Mouse (Mus musculus) stomach, embryonic 15.5 days (tissue): ENCODE measurements at regions not wholly inside any gene's neighbourhood (a gene's known extent, or its start where the extent isn't known, plus 50 kb on each side); places are given as distances from the start of the nearest gene placed in this dataset.

Source experiments
- ATAC-seq: fragments of 200-750 bp; cut with Nextera tagmentation; 2 replicates; pipeline ENCODE4 v1.8.0; 2017; ENCODE audit warnings: low read depth, moderate number of reproducible peaks, moderate TSS enrichment; ENCODE audit not compliant: insufficient read depth, low FRiP score
- H3K27ac ChIP-seq: fragments of 300-500 bp; sonication (generic); 2 replicates; pipeline ENCODE4 v1.5.1; 2015; ENCODE audit warnings: mild to moderate bottlenecking, inconsistent platforms
- H3K27me3 ChIP-seq: fragments of 300-500 bp; sonication (generic); replicated peaks from 2 replicates; pipeline ENCODE4 v1.6.1; 2015; ENCODE audit warnings: inconsistent platforms
- H3K36me3 ChIP-seq: fragments of 300-500 bp; sonication (generic); 2 replicates; pipeline ENCODE4 v1.6.1; 2015; ENCODE audit warnings: inconsistent platforms
- H3K4me1 ChIP-seq: fragments of 300-500 bp; sonication (generic); 2 replicates; pipeline ENCODE4 v1.6.1; 2015; ENCODE audit warnings: inconsistent platforms
- H3K4me2 ChIP-seq: fragments of 300-500 bp; sonication (generic); 2 replicates; pipeline ENCODE4 v1.6.1; 2015; ENCODE audit warnings: mild to moderate bottlenecking, inconsistent platforms
- H3K4me3 ChIP-seq: fragments of 300-500 bp; sonication (generic); replicated peaks from 2 replicates; pipeline ENCODE4 v1.5.1; 2015; ENCODE audit warnings: inconsistent platforms
- H3K9ac ChIP-seq: fragments of 300-500 bp; sonication (generic); 2 replicates; pipeline ENCODE4 v1.6.1; 2015; ENCODE audit warnings: inconsistent platforms
- H3K9me3 ChIP-seq: fragments of 300-500 bp; sonication (generic); 2 replicates; pipeline ENCODE4 v1.6.1; 2016; ENCODE audit warnings: inconsistent platforms
- WGBS: fragments of 180-500 bp; shearing (Covaris S2); methylation state at CpG from one replicate; pipeline ENCODE4 v1.1.7; 2015; 5-methylcytosine and 5-hydroxymethylcytosine counted together

- no peak for ATAC-seq
- Histone ChIP-seq H3K36me3 (no peaks in the 10 kb centered on the region), H3K27ac (no peak overlapping the region), H3K4me2 (no peak overlapping the region), H3K9me3 (no peaks in the 10 kb centered on the region), H3K4me3 (no peak overlapping the region), H3K27me3 (no peaks in the 10 kb centered on the region), H3K9ac (no peak overlapping the region), H3K4me1 (peaks cover 21% of the 10 kb centered on the region)
- 31% methylated on average over 2 of the region's 2 CpGs for WGBS
These were observed 113.1 kb upstream of the Mgme1 start for GRCm38 (mm10) chr2:144157343-144157742.

- Histone ChIP-seq H3K36me3 (no peaks in the 10 kb centered on the region), H3K27ac (no peak overlapping the region), H3K4me2 (no peak overlapping the region), H3K9ac (no peak overlapping the region), H3K9me3 (no peaks in the 10 kb centered on the region), H3K4me1 (peaks cover 21% of the 10 kb centered on the region), H3K4me3 (no peak overlapping the region), H3K27me3 (no peaks in the 10 kb centered on the region)
- no peak for ATAC-seq
- 53% methylated on average over 8 of the region's 8 CpGs for WGBS
These were observed 112.2 kb upstream of the Mgme1 start for GRCm38 (mm10) chr2:144158256-144158655.

- H3K9ac ChIP-seq, result no peak overlapping the region
- H3K4me2 ChIP-seq, result peak overlapping the region; percentile 31
- no peak overlapping the region for H3K4me3 ChIP-seq
- peak; percentile 57 for ATAC-seq
- H3K36me3 ChIP-seq, result no peaks in the 10 kb centered on the region
- no peaks in the 10 kb centered on the region for H3K9me3 ChIP-seq
- H3K27ac ChIP-seq, result peak overlapping the region; percentile 86
- H3K27me3 ChIP-seq, result no peaks in the 10 kb centered on the region
- 16% methylated on average over 9 of the region's 9 CpGs for WGBS
- H3K4me1 ChIP-seq, result peaks cover 28% of the 10 kb centered on the region
These were observed 110.6 kb upstream of the Mgme1 start for GRCm38 (mm10) chr2:144159854-144160331.

DNA sequence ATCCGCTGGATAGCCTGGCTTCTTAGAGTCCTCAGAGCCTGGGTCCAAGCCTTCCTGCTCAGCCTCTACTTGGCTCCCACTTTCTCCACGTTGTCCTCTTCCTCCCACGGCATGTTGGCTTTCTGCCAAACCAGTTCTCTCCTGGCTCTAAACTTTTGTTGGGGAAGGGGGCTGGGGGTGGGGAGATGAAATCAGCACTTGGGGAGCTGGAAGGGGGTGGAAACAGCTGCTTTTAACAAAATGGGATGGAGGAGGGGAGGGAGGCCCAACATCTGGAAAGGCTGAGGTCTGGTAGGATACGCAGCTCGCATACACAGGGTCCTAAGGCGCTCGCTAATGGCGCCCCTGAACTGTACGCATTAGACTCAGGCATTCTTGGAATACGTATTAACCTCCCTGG, 110.0 kb upstream of the Mgme1 start:
- Histone ChIP-seq H3K4me3 (no peak overlapping the region), H3K27ac (peak overlapping the region; percentile 86), H3K9me3 (no peaks in the 10 kb centered on the region), H3K27me3 (no peaks in the 10 kb centered on the region), H3K36me3 (no peaks in the 10 kb centered on the region), H3K4me2 (peak overlapping the region; percentile 31), H3K4me1 (peaks cover 28% of the 10 kb centered on the region), H3K9ac (no peak overlapping the region)
- WGBS, result 37% methylated on average over 10 of the region's 10 CpGs
- ATAC-seq, result peak; percentile 17; the same call in 1 of the 2 replicates

DNA sequence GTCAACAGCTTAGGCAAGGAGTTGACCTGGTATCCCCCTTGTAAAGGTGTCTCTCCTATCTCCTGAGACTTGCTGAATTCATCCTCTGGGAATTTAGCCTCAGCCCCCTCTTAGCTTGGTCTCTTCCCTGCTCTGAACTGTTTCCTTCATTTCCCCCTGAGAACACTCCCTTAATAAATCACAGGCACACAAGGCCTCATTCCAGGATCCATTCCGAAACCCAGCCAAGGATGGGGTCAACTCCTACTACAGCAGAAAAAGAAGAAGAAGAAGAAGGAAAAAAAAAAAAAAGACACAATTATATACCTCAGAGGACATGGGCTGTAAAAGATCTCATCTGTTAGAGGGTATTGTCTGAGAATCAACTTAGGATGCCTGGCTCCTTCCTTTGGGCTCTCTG, 108.6 kb upstream of the Mgme1 start:
- H3K27me3 ChIP-seq, result no peaks in the 10 kb centered on the region
- H3K36me3 ChIP-seq, result no peaks in the 10 kb centered on the region
- peak overlapping the region; percentile 13; the same call in 1 of the 2 replicates for H3K27ac ChIP-seq
- H3K4me3 ChIP-seq, result no peak overlapping the region
- H3K9me3 ChIP-seq, result no peaks in the 10 kb centered on the region
- H3K4me1 ChIP-seq, result peaks cover 34% of the 10 kb centered on the region
- ATAC-seq, result no peak
- WGBS, result 45% methylated on average over 1 of the region's 1 CpGs
- no peak overlapping the region for H3K9ac ChIP-seq
- H3K4me2 ChIP-seq, result no peak overlapping the region

- no peak for ATAC-seq
- 11% methylated on average over 8 of the region's 8 CpGs for WGBS
- Histone ChIP-seq H3K4me1 (peaks cover 34% of the 10 kb centered on the region), H3K27ac (peak overlapping the region; percentile 99), H3K9me3 (no peaks in the 10 kb centered on the region), H3K4me3 (peak overlapping the region; percentile 78), H3K9ac (no peak overlapping the region), H3K4me2 (peak overlapping the region; percentile 67), H3K27me3 (no peaks in the 10 kb centered on the region), H3K36me3 (no peaks in the 10 kb centered on the region)
These were observed 106.4 kb upstream of the Mgme1 start for GRCm38 (mm10) chr2:144164102-144164501.

- Histone ChIP-seq H3K27me3 (no peaks in the 10 kb centered on the region), H3K9ac (peak overlapping the region; percentile 77), H3K9me3 (no peaks in the 10 kb centered on the region), H3K4me3 (peak overlapping the region; percentile 78), H3K36me3 (no peaks in the 10 kb centered on the region), H3K27ac (peak overlapping the region; percentile 99), H3K4me2 (peak overlapping the region; percentile 67), H3K4me1 (peaks cover 28% of the 10 kb centered on the region)
- peak; percentile 78 for ATAC-seq
- WGBS, result under 1% methylated on average over 37 of the region's 37 CpGs
These were observed 105.3 kb upstream of the Mgme1 start for GRCm38 (mm10) chr2:144164986-144165821.

DNA sequence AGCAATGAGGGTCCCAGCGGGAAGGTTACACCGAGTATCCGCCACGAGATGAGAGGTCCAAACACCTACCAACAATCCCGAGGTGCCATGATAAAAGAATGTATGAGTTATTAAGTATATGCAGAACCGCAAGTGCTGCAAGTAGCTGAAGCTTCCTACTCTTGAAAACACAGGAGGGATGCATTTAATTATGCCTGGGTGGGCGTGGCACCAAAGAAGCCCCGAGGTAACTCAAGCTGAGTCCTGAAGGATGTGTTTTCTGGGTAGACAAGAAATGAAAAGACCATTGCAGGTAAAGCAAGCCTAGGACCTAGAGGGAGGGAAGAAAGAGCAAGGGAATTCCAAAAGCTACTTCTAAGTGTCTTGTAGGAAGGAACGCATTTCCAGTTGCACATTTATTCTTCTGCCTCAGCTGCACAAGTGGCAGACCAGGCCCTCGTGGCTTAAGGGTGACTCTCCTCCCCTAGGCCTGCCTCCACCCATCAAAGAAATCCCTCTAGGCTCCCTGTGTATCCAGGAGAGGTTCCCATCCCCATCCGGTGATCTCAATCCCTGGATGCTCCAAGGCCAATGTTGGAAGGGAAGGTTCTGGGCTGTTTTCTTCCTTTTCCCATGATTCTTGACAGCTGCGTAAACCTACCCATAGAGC, 104.2 kb upstream of the Mgme1 start:
- no peak for ATAC-seq
- Histone ChIP-seq H3K4me2 (peak overlapping the region; percentile 67), H3K9ac (peak overlapping the region; percentile 77; the same call in 1 of the 2 replicates), H3K9me3 (no peaks in the 10 kb centered on the region), H3K4me1 (peaks cover 18% of the 10 kb centered on the region), H3K36me3 (no peaks in the 10 kb centered on the region), H3K27me3 (no peaks in the 10 kb centered on the region), H3K27ac (peak overlapping the region; percentile 99), H3K4me3 (peak overlapping the region; percentile 78)
- WGBS, result 31% methylated on average over 12 of the region's 12 CpGs

GRCm38 (mm10) chr2:144169576-144170178, 100.8 kb upstream of the Mgme1 start:
- Histone ChIP-seq H3K9ac (no peak overlapping the region), H3K4me3 (no peak overlapping the region), H3K27ac (peak overlapping the region; percentile 35; the same call in 1 of the 2 replicates), H3K4me2 (no peak overlapping the region), H3K27me3 (no peaks in the 10 kb centered on the region), H3K9me3 (no peaks in the 10 kb centered on the region), H3K4me1 (peaks cover 9% of the 10 kb centered on the region), H3K36me3 (no peaks in the 10 kb centered on the region)
- ATAC-seq, result no peak
- 49% methylated on average over 4 of the region's 4 CpGs for WGBS

DNA sequence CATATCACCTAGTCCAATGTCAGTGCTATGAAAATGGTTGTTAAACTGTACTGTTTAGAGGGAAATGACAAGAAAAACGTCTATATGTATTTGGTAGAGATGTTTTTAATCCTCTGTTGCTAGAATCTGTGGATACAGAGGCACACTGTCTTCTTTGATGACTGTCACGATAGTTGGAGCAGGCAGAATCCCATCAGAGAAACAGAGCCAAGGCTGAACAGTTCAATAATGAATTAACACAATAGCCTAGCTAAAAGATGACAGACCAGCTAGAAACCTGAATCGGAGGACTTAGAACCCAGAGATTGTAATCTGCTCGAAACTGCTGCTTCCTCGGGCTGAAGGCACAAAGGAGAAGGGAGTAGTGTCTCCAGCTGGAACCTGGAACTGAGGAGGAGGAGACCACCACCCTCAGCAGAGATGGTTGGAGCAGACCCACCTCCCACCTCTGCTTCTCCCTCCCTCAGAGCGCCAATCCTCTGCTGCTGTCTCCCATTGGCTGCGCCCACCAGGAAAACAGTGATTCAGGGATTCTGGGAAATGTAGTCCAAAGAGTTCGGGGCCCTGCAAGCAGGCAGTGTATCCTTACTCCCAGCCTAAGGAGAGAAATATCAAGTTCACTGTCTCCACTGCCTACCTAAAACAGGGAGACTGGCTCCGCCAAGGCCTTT, 98.2 kb upstream of the Mgme1 start:
- Histone ChIP-seq H3K4me3 (peak overlapping the region; percentile 41), H3K4me1 (peaks cover 8% of the 10 kb centered on the region), H3K4me2 (peak overlapping the region; percentile 59), H3K27me3 (no peaks in the 10 kb centered on the region), H3K9ac (0 out of 2 replicates have a peak overlapping the region, but pooled peaks have one; percentile 19), H3K36me3 (no peaks in the 10 kb centered on the region), H3K27ac (no peak overlapping the region; the same call in 1 of the 2 replicates), H3K9me3 (no peaks in the 10 kb centered on the region)
- 8% methylated on average over 9 of the region's 9 CpGs for WGBS
- peak; percentile 78 for ATAC-seq

DNA sequence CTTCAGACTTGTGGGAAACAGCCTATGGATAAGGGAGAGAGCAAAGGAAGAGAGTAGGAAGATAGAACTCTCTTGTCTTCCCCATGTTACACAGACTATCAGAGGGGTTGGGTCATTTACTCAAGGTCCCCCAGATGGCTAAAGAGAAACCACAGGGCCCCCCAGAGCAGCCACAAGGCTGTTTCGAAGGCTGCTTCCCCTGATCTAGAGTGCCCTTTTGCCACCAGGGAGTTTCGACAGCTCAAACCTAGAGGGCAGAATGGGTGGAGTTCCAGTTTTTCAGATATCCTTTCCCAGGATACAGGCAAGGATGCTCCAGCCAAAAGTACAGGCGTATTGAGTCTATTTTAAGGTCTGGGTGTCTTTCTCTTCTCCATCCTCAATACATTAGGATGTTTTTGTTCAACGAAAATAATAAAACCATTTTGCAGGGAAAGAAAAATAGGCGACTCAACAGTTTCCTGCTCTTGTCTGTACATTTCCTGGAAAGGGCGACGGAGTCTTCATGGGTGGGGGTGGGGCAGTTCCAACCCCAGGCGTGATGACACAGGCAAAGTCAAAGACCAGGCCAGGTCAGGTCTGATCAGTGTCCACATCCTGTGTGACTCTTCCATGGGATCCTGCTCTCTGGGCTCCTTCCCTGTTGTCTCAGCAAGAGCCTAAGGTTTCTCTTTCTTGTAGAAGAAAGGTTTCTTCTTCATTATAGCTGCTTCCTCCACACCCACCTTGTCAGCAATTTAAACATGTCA, 96.9 kb upstream of the Mgme1 start:
- H3K27ac ChIP-seq, result no peak overlapping the region
- H3K9me3 ChIP-seq, result no peaks in the 10 kb centered on the region
- no peak overlapping the region for H3K9ac ChIP-seq
- no peaks in the 10 kb centered on the region for H3K27me3 ChIP-seq
- H3K4me3 ChIP-seq, result no peak overlapping the region
- ATAC-seq, result no peak
- H3K4me1 ChIP-seq, result peaks cover 13% of the 10 kb centered on the region
- no peaks in the 10 kb centered on the region for H3K36me3 ChIP-seq
- H3K4me2 ChIP-seq, result no peak overlapping the region
- WGBS, result 72% methylated on average over 8 of the region's 8 CpGs
